Mouse (Mus musculus) MEL (cell line): ENCODE measurements around the gene Fam228b. TPM values are rescaled to one million over a fixed set of nuclear protein-coding genes. Genes with fewer than 3 reads are reported as not detected.

Experiments used
- DNase-seq: peaks from one replicate; pipeline ENCODE4 v3.0.0; 2011; ENCODE audit warnings: low read depth, low spot score
- H3K27ac ChIP-seq: 2 replicates; pipeline ENCODE4 v1.5.1; 2012; ENCODE audit warnings: low read depth, mild to moderate bottlenecking, control low read depth, low read length, moderate library complexity; ENCODE audit not compliant: control insufficient read depth
- H3K27me3 ChIP-seq, 2 experiments: fragments of 150-350 bp in 1 of 2; sonication (generic) in 1 of 2; 2 replicates each; pipeline ENCODE4 v1.6.1; 2012; ENCODE audit warnings: low read length in 2 of 2, mild to moderate bottlenecking in 2 of 2, improper control_type of control experiment in 1 of 2, moderate library complexity in 1 of 2; ENCODE audit not compliant: insufficient read depth in 2 of 2, control insufficient read depth in 1 of 2
- H3K36me3 ChIP-seq, 2 experiments: 2 replicates each; pipeline ENCODE4 v1.6.1; 2012 to 2014; ENCODE audit warnings: low read length in 2 of 2, improper control_type of control experiment in 1 of 2, inconsistent platforms in 1 of 2, mild to moderate bottlenecking in 1 of 2; ENCODE audit not compliant: insufficient read depth in 2 of 2, control insufficient read depth in 1 of 2
- H3K4me1 ChIP-seq, 2 experiments: fragments of 150-350 bp in 1 of 2; sonication (generic) in 1 of 2; 2 replicates each; pipeline ENCODE4 v1.6.1; 2012; ENCODE audit warnings: low read length in 2 of 2, improper control_type of control experiment in 1 of 2, mild to moderate bottlenecking in 1 of 2; ENCODE audit not compliant: insufficient read depth in 2 of 2, control insufficient read depth in 1 of 2
- H3K4me3 ChIP-seq, 2 experiments: fragments of 150-350 bp in 1 of 2; sonication (generic) in 1 of 2; 2 replicates each; pipeline ENCODE4 v1.5.1; 2012; ENCODE audit warnings: low read depth in 2 of 2, low read length in 2 of 2, mild to moderate bottlenecking in 2 of 2, moderate library complexity in 2 of 2, control low read depth in 1 of 2, improper control_type of control experiment in 1 of 2; ENCODE audit not compliant: control insufficient read depth in 1 of 2, insufficient read depth in 1 of 2
- H3K79me2 ChIP-seq: 2 replicates; pipeline ENCODE4 v1.6.1; 2012; ENCODE audit warnings: mild to moderate bottlenecking, low read length, moderate library complexity; ENCODE audit not compliant: control insufficient read depth, poor library complexity, insufficient read depth
- H3K9ac ChIP-seq: 2 replicates; pipeline ENCODE4 v1.6.1; 2012; ENCODE audit warnings: low read depth, mild to moderate bottlenecking, control low read depth, low read length, moderate library complexity; ENCODE audit not compliant: control insufficient read depth, poor library complexity, severe bottlenecking
- H3K9me3 ChIP-seq: fragments of 150-350 bp; sonication (generic); replicated peaks from 2 replicates; pipeline ENCODE4 v1.6.1; 2012; ENCODE audit warnings: mild to moderate bottlenecking, low read length, improper control_type of control experiment, moderate library complexity; ENCODE audit not compliant: insufficient read depth
- CHD1 ChIP-seq: IDR thresholded peaks from 2 replicates; pipeline ENCODE4 v1.6.1; 2012; ENCODE audit warnings: low read depth, mild to moderate bottlenecking, inconsistent platforms, low read length, improper control_type of control experiment
- E2F4 ChIP-seq: IDR thresholded peaks from 2 replicates; pipeline ENCODE4 v1.6.1; 2011; ENCODE audit warnings: low read depth, low read length, improper control_type of control experiment, borderline replicate concordance
- EP300 ChIP-seq, 2 experiments: IDR thresholded peaks; 2 replicates each; pipeline ENCODE4 v1.6.1; 2011; ENCODE audit warnings: improper control_type of control experiment in 2 of 2, low read length in 2 of 2, low read depth in 1 of 2, mild to moderate bottlenecking in 1 of 2
- ETS1 ChIP-seq: IDR thresholded peaks from 2 replicates; pipeline ENCODE4 v1.6.1; 2012; ENCODE audit warnings: low read depth, mild to moderate bottlenecking, inconsistent platforms, low read length, improper control_type of control experiment, moderate library complexity
- GABPA ChIP-seq: IDR thresholded peaks from 2 replicates; pipeline ENCODE4 v1.6.1; 2012; ENCODE audit warnings: low read depth, mild to moderate bottlenecking, inconsistent platforms, low read length, improper control_type of control experiment, moderate library complexity
- GATA1 ChIP-seq: IDR thresholded peaks from 2 replicates; pipeline ENCODE4 v1.6.1; 2011; ENCODE audit warnings: low read depth, low read length, improper control_type of control experiment
- HCFC1 ChIP-seq: IDR thresholded peaks from 2 replicates; pipeline ENCODE4 v1.6.1; 2012; ENCODE audit warnings: low read depth, mild to moderate bottlenecking, inconsistent platforms, low read length, improper control_type of control experiment, moderate library complexity
- MAFK ChIP-seq: IDR thresholded peaks from 2 replicates; pipeline ENCODE4 v1.6.1; 2011; ENCODE audit warnings: low read depth, mild to moderate bottlenecking, low read length, improper control_type of control experiment, borderline replicate concordance
- MXI1 ChIP-seq: IDR thresholded peaks from 2 replicates; pipeline ENCODE4 v1.6.1; 2011; ENCODE audit warnings: mild to moderate bottlenecking, low read depth, low read length, improper control_type of control experiment
- POLR2A ChIP-seq, 2 experiments: IDR thresholded peaks; 2 replicates each; pipeline ENCODE4 v1.6.1; 2011 to 2012; ENCODE audit warnings: low read length in 2 of 2, mild to moderate bottlenecking in 2 of 2, control low read depth in 1 of 2, improper control_type of control experiment in 1 of 2, low read depth in 1 of 2, moderate library complexity in 1 of 2; ENCODE audit not compliant: control insufficient read depth in 1 of 2, insufficient read depth in 1 of 2, poor library complexity in 1 of 2
- POLR2AphosphoS2 ChIP-seq: IDR thresholded peaks from 2 replicates; pipeline ENCODE4 v1.6.1; 2011; ENCODE audit warnings: low read length, improper control_type of control experiment
- POLR2AphosphoS5 ChIP-seq: IDR thresholded peaks from 2 replicates; pipeline ENCODE4 v1.6.1; 2012; ENCODE audit warnings: low read depth, borderline replicate concordance, mild to moderate bottlenecking, inconsistent platforms, low read length, moderate library complexity, mixed read lengths
- SMC3 ChIP-seq: IDR thresholded peaks from 2 replicates; pipeline ENCODE4 v1.6.1; 2011; ENCODE audit warnings: low read depth, low read length, improper control_type of control experiment
- TAL1 ChIP-seq: IDR thresholded peaks from 2 replicates; pipeline ENCODE4 v1.6.1; 2012; ENCODE audit warnings: mild to moderate bottlenecking, inconsistent platforms, low read length, moderate library complexity, mixed read lengths
- TCF12 ChIP-seq: IDR thresholded peaks from 2 replicates; pipeline ENCODE4 v1.6.1; 2014; ENCODE audit warnings: low read depth, mild to moderate bottlenecking, inconsistent platforms, low read length, improper control_type of control experiment, moderate library complexity
- polyA plus RNA-seq, 2 experiments: library from polyadenylated mRNA; stranded (reverse) in 1 of 2; unstranded in 1 of 2; fragments of >175 nt in 1 of 2; fragments of >200 nt in 1 of 2; gene quantifications; 2 replicates each; pipeline versions ENCODE4 v1.2.1 to v1.2.4; 2012; ENCODE audit warnings: low replicate concordance in 2 of 2, low read depth in 1 of 2; ENCODE audit not compliant: insufficient read length in 2 of 2, insufficient read depth in 1 of 2, missing spikeins in 1 of 2
- total RNA-seq: library from RNA; depleted of rRNA; stranded (reverse); fragments of 300-350 nt; gene quantifications from 2 replicates; pipeline ENCODE4 v1.2.3, GENCODE M21; 2012

The Fam228b gene
- total and polyA plus RNA-seq, 3 experiments: 4.0 to 5.3 TPM; not detected in 1

DNA sequence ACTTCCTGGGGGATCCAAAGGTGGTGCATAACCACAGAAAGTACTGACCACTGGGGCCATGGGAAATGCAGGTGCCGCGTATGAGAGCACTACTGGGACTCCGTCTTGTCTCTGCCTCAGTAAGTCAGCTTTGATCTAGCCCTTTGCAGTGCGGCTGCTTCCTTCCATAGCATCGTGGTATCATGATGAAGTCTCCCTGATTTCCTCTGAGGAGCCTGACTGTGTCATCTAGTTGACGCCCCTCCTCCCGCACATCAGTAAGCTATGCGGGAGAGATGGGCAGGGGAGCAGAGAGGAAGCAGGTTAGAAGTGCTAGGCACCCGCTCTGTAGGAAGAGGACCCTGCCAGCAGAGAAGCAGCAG, 6.5 kb upstream of the Fam228b start:
- Histone ChIP-seq H3K9me3 (no peaks in the 10 kb centered on the region), H3K4me1 (peaks cover 6 to 8% of the 10 kb centered on the region in 2 experiments; a peak in 3 of 4 replicates), H3K27ac (no peak overlapping the region; the same call in 1 of the 2 replicates), H3K4me3 (no peak overlapping the region), H3K79me2 (no peaks in the 10 kb centered on the region), H3K9ac (no peak overlapping the region), H3K36me3 (peaks cover 0 to 5% of the 10 kb centered on the region in 2 experiments; a peak in 2 of 4 replicates), H3K27me3 (no peaks in the 10 kb centered on the region)
- DNase-seq: no peak
- TF ChIP-seq POLR2A (IDR thresholded peaks at IDR 0.05; ENCODE audit: control insufficient read depth in 1 of 2, insufficient read depth in 1 of 2, low read depth in 1 of 2, low read length in 2 of 2, poor library complexity in 1 of 2): no peak
- TF ChIP-seq HCFC1: no peak
- no peak for TF ChIP-seq SMC3
- TF ChIP-seq TAL1: no peak
- TF ChIP-seq MXI1: no peak
- no peak for TF ChIP-seq ETS1

GRCm38 (mm10) chr12:4774895-4775587, 6.0 kb upstream of the Fam228b start:
- H3K9ac ChIP-seq: no peak overlapping the region
- H3K4me3 ChIP-seq: no peak overlapping the region
- TF ChIP-seq ETS1: 0 out of 2 replicates have a peak, but pooled peaks have one; percentile 10
- no peak for TF ChIP-seq GATA1
- 0 out of 2 replicates have a peak, but pooled peaks have one; percentile 22 for TF ChIP-seq TAL1
- peak in 1 of 2 experiments; percentile 53; a peak in 2 of 4 replicates for TF ChIP-seq EP300 (IDR thresholded peaks at IDR 0.05; ENCODE audit: low read depth in 1 of 2, low read length in 2 of 2)
- TF ChIP-seq TCF12: peak; percentile 34; the same call in 1 of the 2 replicates
- no peak for TF ChIP-seq GABPA
- TF ChIP-seq, all 39 proteins: peak for 4
- peak; percentile 42 for DNase-seq
- Histone ChIP-seq H3K79me2 (no peaks in the 10 kb centered on the region), H3K4me1 (peaks cover 6 to 8% of the 10 kb centered on the region in 2 experiments; a peak in 3 of 4 replicates), H3K9me3 (no peaks in the 10 kb centered on the region), H3K36me3 (peaks cover 0 to 5% of the 10 kb centered on the region in 2 experiments; a peak in 2 of 4 replicates), H3K27ac (peak overlapping the region; percentile 7; the same call in 1 of the 2 replicates), H3K27me3 (no peaks in the 10 kb centered on the region)

GRCm38 (mm10) chr12:4769333-4769723, 261 bp upstream of the Fam228b start:
- H3K4me3 ChIP-seq: peak overlapping the region; percentile 83 to 93

More at GRCm38 (mm10) chr12:4769333-4769723, 261 bp upstream of the Fam228b start:
- peaks cover 0 to 3% of the 10 kb centered on the region in 2 experiments; a peak in 3 of 4 replicates for H3K4me1 ChIP-seq
- no peak for DNase-seq
- H3K79me2 ChIP-seq: peaks cover 4% of the 10 kb centered on the region; the same call in 1 of the 2 replicates
- H3K36me3 ChIP-seq: peaks cover 0 to 7% of the 10 kb centered on the region in 2 experiments; a peak in 2 of 4 replicates
- no peaks in the 10 kb centered on the region for H3K27me3 ChIP-seq
- peak overlapping the region; percentile 99 for H3K9ac ChIP-seq
- peak overlapping the region; percentile 83; the same call in 1 of the 2 replicates for H3K27ac ChIP-seq
- H3K9me3 ChIP-seq: no peaks in the 10 kb centered on the region
- TF ChIP-seq CHD1: no peak
- no peak for TF ChIP-seq POLR2AphosphoS5
- no peak for TF ChIP-seq E2F4
- no peak for TF ChIP-seq MAFK
- no peak for TF ChIP-seq POLR2AphosphoS2
